Mouse (Mus musculus) layer of hippocampus, postnatal 14 days (tissue): ENCODE data around the gene Dgkz. TPM values are rescaled to one million over a fixed set of nuclear protein-coding genes. Genes with fewer than 3 reads are reported as not detected.
A peak's percentile ranks its signal among the peaks of the same experiment; 100 is the strongest.

Experiments used
- DNase-seq, 2 experiments: peaks; one replicate each; pipeline ENCODE4 v3.0.0; 2021 to 2022; ENCODE audit warnings: low spot score in 2 of 2, mixed read lengths in 1 of 2
- total RNA-seq, 2 experiments: library from RNA; stranded (reverse); gene quantifications; 2 replicates each; pipeline ENCODE4 v1.2.3; 2021

Dgkz gene
- total RNA-seq, 2 experiments from 2014 or later: 391 to 416 TPM

DNA sequence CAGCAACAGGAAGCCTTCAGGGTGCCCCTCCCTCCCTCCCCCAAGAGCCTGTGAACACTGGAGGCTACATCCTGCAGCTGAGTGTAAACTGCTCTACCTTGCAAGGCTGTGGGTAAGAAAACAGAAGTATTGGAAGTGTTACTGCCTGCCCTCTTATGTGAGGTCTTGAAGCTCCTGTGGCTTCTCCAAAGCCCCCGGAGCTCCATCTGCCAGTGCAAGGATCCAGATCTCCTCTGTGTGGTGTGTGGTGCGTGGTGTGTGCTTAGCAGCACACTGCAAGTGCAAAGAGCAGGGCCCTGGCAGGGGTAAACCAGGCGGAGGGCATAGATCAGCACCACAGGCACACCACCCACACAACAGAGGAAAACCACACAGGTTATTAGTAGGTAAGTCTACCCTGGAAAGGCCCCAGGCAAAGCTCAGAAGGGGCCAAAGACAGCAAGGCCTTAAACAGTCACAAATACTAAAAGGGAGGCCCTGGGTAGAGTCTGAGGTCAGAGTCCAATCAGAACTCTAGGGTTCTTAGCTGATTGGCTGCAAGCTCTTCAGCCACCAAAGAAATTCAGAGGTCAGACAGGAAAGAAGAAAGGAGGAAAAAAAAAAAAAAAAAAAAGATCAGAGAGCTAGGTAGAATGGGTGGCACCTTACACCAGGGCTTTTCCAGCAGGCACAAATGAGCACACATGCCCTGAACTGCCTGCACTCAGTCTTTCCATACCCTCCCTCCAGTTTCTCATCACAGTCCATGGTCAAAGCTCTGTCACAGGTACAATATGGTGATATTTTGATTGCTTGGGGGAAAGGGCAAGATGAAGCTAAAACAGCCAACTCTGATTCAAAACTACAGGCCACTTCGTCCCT is 13.5 kb downstream of the Dgkz start:
- DNase-seq: no peak

- no peak for DNase-seq
Observed at GRCm38 (mm10) chr2:91960459-91960858, 15.2 kb downstream of the Dgkz start.

- no peak for DNase-seq
Observed at GRCm38 (mm10) chr2:91959544-91960410, 15.9 kb downstream of the Dgkz start.

DNA sequence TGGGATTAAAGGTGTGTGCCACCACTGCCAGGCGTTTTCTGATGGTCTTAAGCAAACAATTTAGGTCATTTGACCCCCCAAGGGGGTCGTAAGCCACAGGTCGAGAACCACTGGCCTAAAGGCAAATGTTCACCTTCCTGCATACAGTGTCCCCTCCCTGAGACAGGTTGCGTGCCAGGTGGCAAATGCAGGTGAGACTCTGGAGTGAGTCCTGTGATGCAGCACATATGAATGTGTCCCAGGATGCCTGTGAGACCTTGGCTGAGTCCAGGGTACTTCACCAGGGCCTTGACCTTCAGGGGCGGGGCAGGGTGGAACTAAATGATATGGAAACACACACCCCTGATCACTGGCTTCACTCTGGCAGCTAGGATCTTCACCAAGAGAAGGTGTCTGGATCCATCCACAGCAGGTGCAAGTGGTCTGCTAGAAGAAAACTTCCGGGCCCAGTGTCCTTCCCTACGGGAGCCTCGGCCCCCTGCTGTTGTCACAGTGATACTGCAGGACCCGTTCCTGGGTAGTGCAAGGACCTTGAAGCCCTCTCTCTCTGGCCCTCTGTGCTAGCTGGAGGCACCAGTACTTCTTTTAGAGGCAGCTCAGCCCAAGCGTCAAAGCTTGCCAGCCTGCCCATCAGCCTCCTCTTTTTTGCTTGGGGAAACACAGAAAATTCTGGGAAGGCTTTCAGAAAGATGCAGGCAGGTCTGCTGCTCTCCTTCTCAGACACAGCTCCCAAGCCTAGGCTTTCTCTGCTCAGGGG is 16.8 kb downstream of the Dgkz start:
- peak in 1 of 2 experiments; percentile 55 for DNase-seq

- no peak for DNase-seq
Observed at GRCm38 (mm10) chr2:91958049-91958448, 17.6 kb downstream of the Dgkz start.

DNA sequence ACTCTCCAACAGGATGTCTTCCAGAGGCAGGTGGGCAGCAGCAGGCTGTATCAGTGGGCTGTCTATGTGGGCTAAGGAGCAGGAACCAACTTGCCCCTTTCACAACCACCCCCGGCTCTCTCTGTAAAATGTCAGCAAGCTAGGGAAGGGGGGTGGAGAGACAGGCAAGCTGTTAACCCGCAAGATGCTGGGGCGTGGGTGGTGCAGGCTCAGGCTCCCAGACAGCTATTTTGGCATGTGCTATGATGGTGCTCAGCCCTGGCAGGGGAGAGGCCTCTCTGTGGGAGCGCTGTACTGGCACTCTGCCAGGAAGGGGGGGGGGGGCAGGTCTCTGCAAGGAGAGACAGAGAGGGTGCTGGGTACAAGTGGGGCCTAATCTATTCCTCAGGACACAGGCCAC is 18.6 kb downstream of the Dgkz start:
- peak; percentile 73 to 85 for DNase-seq

DNA sequence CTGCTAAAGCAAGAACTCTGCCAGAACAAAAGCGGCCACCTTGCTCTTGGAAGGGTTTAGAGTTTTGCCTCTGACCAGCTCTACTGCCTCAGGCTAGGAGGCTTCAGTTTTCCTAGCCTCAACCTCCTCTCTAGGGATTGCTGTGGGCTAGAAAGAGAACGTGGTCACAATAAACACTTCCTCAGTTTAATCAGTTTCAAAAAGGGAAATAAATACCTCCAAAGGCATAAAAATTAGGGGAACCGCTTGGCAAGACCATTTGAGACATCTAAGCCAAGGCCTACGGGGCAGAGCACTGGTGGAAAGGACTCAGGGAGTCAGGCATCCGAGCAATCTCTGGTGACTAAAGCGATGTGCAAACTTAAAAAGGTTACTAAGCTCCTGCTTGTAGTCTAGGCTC is 19.8 kb downstream of the Dgkz start:
- DNase-seq: no peak

- no peak for DNase-seq
Observed at GRCm38 (mm10) chr2:91955121-91955591, 20.5 kb downstream of the Dgkz start.

- DNase-seq: no peak
Observed at GRCm38 (mm10) chr2:91953825-91954224, 21.8 kb downstream of the Dgkz start.

DNA sequence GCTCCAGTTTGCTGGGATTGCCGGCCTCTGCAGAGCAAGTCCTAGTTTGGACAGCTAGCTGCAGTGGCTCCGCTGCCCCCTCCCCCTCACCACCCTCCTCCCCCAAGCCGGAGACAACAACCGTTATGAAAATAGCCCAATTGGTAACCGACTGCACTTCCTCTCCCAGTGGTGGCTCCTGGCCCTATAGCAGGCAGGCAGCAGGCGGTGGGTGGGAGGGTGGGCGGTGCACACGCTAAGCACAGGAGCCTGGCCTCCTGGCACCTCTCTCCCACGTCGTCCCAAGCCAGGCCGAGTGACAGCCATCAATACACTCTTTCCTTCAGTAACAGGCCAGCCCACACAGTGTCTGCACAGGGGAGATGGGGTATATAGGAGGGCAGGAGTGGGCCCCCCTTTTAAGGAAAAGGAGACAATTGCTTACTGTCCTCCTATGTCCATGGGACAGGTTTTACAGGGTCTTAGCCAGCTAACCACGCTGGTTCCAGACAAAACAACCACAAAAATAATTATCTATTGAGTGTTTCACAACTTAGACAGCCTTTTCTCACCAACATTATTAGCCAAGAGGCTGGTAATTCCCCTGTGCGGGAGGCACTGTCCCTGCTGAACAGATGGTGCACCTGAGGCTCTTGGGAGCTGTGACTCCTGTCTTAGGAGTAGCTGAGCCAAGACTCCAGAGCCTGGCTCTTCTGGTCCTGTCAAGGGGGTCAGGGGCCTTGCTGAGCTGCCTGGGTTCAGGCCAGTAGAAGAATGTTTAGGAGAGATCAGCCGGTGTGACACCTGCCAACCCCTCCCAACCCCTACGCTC is 25.2 kb downstream of the Dgkz start:
- peak; percentile 63 to 73 for DNase-seq

DNA sequence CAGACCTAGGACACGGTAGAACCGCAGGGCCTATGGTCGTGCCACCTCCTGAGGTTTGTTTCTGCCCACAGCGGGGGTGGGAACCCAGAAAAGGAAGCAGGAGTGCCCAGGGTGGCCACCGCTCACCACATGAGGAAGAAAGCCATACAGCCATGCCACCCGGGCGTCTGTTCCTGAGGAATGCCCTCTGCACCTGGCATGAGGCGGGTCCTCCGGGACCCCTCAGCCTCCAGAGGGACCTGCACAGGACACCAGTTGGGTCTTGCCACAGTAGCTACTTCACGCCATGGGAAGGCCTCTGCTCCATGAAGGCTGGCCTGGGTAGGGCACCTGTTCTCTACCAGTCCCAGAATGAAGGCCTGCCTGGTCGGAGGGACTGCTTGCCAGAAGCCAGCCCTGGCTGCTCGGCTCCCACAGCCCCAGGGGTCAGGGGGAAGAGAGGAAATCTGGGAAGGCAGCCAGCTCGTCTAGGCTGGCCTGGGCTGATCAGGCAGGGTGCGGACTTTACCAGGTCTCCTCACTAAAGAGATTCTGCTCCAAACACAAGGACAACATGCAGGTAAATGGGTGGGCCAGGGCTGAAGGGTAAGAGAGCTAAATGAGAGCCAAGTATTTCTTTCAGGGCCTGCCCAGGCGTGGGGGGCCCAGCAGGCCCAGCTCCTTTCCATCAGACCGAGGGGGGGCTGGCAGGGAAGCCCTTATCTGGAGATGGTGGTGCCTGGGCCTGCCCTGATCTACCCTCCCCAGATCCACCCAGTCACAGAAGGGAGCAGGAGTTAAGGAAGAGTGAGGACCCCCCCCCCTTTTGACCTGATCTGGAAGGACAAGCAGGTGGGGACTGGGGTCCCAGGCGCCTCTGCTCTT is 26.0 kb downstream of the Dgkz start:
- DNase-seq: no peak

- no peak for DNase-seq
Observed at GRCm38 (mm10) chr2:91948792-91949241, 26.8 kb downstream of the Dgkz start.

DNA sequence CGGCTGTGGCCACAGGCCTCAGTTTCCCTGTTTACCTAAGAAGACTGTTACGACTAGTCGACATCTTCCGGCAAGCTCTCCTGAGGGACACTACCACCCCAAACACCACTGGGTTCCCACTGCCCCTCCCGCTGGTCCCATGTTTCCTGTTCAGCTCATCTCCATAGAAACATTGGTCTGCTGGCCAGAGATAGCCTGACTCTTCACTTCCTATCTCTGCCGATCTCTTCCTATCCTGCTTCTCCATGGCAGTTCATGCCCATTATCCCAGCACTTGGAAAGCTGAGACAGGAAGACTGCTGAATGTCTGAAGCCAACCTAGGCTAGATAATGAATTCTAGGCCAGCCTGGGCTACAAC is 27.5 kb downstream of the Dgkz start:
- DNase-seq: no peak

GRCm38 (mm10) chr2:91947397-91948150 is 28.1 kb downstream of the Dgkz start:
- DNase-seq: no peak

- no peak for DNase-seq
Observed at GRCm38 (mm10) chr2:91946836-91947235, 28.8 kb downstream of the Dgkz start.

GRCm38 (mm10) chr2:91945483-91945882 is 30.2 kb downstream of the Dgkz start, which contains the start of gene Gm9821:
Gene Gm9821, plus strand, starts transcription at chr2:91945703.
- no peak for DNase-seq

- DNase-seq: peak; percentile 79 to 84
Observed at GRCm38 (mm10) chr2:91944170-91944950, 31.3 kb downstream of the Dgkz start.

- no peak for DNase-seq
Observed at GRCm38 (mm10) chr2:91942356-91942755, 33.3 kb downstream of the Dgkz start.
